Mouse (Mus musculus): ENCODE results near the gene Fus. TPM values are rescaled to one million over a fixed set of nuclear protein-coding genes. Genes with fewer than 3 reads are reported as not detected.
A peak's percentile ranks its signal among the peaks of the same experiment; 100 is the strongest.
"Not testable (repeated sequence)": the region's sequence is repeated elsewhere in the genome, so short reads cannot be mapped to it uniquely, and the experiment has no call there.

Gene Fus
- 10 to 100 TPM; 59.4 to 88.7 TPM for polyA plus RNA-seq (2017; shearing (Covaris generic))

- peak; percentile 82 for ATAC-seq
Observed at GRCm38 (mm10) chr7:127967004-127967921, at the start of gene Fus. Gene Fus, plus strand, starts transcription at chr7:127967457.

- ATAC-seq = no peak
Observed at GRCm38 (mm10) chr7:127918203-127918602, 49.1 kb upstream of the Fus start.

GRCm38 (mm10) chr7:127919290-127919689 is 48.0 kb upstream of the Fus start:
- ATAC-seq = no peak

- ATAC-seq = no peak
Observed at GRCm38 (mm10) chr7:127921516-127921915, 45.7 kb upstream of the Fus start.

- ATAC-seq = peak; percentile 89
Observed at GRCm38 (mm10) chr7:127922451-127923275, 44.6 kb upstream of the Fus start.

- ATAC-seq = no peak
Observed at GRCm38 (mm10) chr7:127923714-127924113, 43.5 kb upstream of the Fus start.

GRCm38 (mm10) chr7:127925252-127925651 is 42.0 kb upstream of the Fus start:
- no peak for ATAC-seq

GRCm38 (mm10) chr7:127926066-127926465 is 41.2 kb upstream of the Fus start:
- ATAC-seq = no peak

GRCm38 (mm10) chr7:127926846-127927245 is 40.4 kb upstream of the Fus start:
- no peak for ATAC-seq

- no peak for ATAC-seq
Observed at GRCm38 (mm10) chr7:127927726-127928125, 39.5 kb upstream of the Fus start.

- no peak for ATAC-seq
Observed at GRCm38 (mm10) chr7:127928596-127928995, 38.7 kb upstream of the Fus start.

- ATAC-seq = no peak
Observed at GRCm38 (mm10) chr7:127929923-127930322, 37.3 kb upstream of the Fus start, which contains the start of gene Prss8. Gene Prss8, minus strand, starts transcription at chr7:127930104.

- ATAC-seq = no peak
Observed at GRCm38 (mm10) chr7:127930636-127931035, 36.6 kb upstream of the Fus start.

GRCm38 (mm10) chr7:127931351-127932135 is 35.7 kb upstream of the Fus start:
- ATAC-seq = no peak

GRCm38 (mm10) chr7:127932273-127933031 is 34.8 kb upstream of the Fus start:
- ATAC-seq = no peak

- no peak for ATAC-seq
Observed at GRCm38 (mm10) chr7:127934075-127934474, 33.2 kb upstream of the Fus start.

GRCm38 (mm10) chr7:127935028-127935722 is 32.1 kb upstream of the Fus start:
- peak; percentile 99 for ATAC-seq

- ATAC-seq = peak; percentile 41
Observed at GRCm38 (mm10) chr7:127935748-127936159, 31.5 kb upstream of the Fus start.

GRCm38 (mm10) chr7:127936216-127936884 is 30.9 kb upstream of the Fus start:
- no peak for ATAC-seq

GRCm38 (mm10) chr7:127942097-127942496 is 25.2 kb upstream of the Fus start:
- ATAC-seq = not testable (repeated sequence)
